Mouse (Mus musculus) yolk sac, embryonic 10.5 days (tissue): Measurements from ENCODE around the gene Tmem143.
A peak's percentile ranks its signal among the peaks of the same experiment; 100 is the strongest.
"Not testable (repeated sequence)": the region's sequence is repeated elsewhere in the genome, so short reads cannot be mapped to it uniquely, and the experiment has no call there.

Experiments used
- DNase-seq: peaks from one replicate; pipeline ENCODE4 v3.0.0-alpha.2; 2017; ENCODE audit warnings: low spot score

Tmem143 gene

GRCm38 (mm10) chr7:45896517-45897257 is at the start of gene Tmem143, which contains the start of gene Syngr4:
Tmem143 (plus strand) TSS chr7:45896941.
Syngr4 (minus strand) TSS chr7:45896714.
- peak; percentile 97 for DNase-seq

DNA sequence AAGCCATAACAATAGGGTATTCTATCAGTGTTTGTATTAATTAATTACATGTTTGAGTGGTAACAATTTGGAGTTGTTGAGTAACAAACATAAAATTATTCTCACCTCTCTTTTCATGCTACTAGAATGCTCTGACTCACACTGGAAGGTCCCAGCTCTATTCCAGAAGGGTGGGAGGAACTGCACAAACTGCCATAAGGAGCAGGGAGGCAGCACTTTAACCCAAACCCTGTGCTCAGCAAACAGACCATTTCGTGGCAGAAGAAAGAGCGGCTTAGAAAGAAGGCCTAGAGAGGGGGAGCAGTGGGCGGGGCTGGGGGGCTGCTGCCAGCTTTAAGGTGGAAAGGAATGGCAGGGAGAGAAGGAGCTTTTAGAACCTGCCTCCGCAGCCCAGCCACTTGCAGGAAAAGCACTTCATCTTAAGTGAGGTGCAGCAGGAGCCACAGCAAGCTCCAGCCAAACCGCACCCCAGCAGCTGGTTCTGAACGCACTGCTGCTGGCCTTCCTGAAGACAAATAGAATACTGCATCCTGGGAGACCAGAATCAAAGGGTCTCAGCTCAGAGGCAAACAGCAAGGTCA is 48.2 kb upstream of the Tmem143 start:
- no peak for DNase-seq

DNA sequence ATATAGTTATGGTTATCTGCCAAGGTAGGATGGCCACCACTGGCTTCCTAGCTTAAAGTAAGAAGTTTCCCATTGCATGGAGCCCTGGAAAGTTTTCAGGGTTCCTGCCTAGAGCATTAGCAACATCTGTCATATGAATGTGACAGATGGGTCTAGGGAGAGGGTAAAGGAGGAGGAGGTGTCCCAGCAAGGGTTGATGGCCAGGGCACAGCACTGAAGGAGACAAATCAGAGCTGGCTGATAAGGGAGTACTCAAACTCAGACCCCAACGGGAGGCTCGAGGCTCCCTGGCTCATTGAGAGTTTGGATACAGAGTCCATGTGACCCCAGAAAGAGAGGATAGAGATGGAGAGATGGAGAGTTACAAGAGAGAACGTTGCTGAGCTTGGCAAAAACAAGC is 46.1 kb upstream of the Tmem143 start:
- DNase-seq, result no peak

GRCm38 (mm10) chr7:45853089-45853488 is 43.7 kb upstream of the Tmem143 start:
- no peak for DNase-seq

DNA sequence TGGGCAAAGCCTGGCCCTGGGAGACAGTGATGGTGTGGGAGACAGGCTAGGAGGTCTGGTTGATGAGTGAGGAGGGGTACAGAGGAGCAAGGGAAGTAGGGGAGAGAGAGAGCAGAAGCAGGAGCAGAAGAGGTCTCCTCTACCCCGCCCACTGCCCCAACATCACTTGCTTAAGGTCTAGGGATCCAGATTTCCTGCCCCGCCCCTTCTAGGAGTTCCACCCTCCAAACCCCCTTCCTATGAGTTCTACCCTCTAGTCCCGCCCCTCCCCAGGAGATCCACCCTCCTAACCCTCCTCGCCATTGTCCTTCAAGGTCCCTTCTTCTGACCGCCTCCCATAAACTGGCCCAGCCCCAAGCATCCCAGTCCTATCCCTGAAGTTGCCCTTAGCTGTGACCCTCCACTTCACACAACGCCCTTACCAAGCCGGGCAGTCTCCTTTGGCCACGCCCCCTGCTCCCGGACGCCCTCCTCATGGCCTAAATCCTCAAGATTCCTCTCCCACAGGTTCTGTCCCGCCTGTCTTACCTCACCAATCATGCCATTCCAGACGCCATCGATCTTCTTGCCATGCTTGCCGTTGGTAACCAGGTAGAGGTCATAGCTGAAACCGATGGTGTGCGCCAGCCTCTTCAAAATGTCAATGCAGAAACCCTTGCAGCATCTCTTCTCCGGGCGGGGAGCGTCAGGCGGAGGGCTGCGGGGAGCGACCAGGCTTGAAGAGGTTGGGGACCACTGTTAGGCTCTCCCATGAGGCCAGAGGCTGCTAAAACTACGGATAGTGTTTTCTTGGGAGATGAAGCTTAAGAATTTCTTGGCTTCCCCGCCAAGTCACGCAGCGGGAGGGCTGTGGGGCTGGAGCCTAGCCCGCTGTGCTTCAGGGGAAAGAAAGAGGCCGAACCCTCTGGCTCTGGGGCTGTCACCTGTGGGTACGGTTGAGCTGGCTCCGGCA is 39.5 kb upstream of the Tmem143 start:
- DNase-seq, result peak; percentile 25

DNA sequence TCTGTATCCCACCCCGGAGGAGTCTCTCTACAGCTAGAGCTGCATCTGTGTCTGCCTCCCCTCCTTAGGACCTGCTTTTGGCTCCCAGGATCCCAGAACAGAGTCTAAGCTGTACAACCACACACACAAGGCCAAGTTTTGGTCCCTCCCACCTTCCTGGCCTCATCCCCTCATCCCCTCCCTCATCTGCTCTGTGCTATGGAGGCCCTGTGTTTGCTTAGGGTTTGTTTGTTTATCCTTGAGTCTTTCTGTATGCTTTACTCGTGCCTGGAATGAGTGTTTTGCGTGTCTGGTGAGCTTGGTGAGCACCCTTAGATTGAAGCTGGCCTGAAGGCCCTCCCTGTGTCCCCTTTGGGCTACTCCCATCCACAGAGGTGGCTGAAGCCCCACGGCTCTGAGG is 37.7 kb upstream of the Tmem143 start:
- DNase-seq, result no peak

DNA sequence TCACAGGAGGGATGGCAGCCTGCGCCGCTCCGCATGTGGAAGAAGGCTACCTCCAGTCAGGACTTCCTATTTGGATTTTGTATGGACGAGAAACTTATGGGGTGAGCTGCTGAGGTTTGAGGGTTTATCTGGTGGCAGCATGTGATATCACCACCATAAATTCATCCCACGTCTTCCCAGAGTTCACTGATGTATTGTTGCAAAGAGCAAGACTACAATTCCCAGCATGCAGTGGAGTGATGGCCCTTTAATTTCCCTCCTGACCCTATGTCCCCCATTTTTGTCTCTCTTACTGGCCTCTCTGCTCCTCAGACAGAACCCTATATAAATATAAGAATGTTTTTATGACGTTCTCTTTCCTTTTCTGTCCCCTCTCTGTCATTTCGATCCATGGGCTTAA is 33.9 kb upstream of the Tmem143 start:
- no peak for DNase-seq

DNA sequence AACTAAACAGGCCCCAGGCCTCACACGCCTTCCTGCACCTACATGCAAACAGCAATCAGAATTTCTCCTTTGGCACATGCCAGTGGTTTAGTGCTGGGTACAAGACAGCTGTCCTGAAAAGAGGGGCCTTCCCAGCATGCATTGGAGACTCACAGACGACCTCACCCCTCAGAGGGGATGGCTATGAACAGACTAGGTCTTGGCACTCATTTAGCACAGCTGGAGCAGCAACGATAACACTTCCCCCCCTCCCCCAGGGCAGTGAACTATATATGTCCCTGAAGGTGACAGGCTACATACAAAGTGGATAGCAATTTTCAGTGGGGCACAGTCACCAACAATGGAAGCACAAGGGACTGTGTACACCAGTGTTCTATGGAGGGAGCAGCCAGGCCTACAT is 32.3 kb upstream of the Tmem143 start:
- no peak for DNase-seq

GRCm38 (mm10) chr7:45865925-45866910 is 30.5 kb upstream of the Tmem143 start:
- peak; percentile 94 for DNase-seq

DNA sequence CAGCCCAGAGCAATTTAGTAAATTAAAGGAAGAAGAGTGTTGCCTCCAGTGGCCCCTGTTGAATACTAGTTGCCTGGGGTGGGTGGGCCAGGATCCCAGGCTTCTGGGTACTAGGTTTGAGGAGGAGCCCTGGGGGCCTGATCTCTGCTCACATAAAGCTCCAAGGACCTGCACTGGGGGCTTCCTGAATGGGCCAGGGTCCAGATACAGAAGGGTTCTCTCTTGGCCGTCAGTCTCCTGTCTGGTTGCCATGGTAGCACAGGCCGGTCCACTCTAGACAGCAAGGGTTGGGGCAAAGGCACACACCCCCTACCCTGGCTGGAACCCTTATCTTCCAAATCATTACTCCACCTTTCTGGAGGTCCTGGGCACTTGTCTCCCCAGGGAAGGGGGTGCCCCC is 28.9 kb upstream of the Tmem143 start:
- DNase-seq, result no peak

GRCm38 (mm10) chr7:45869107-45869670 is 27.6 kb upstream of the Tmem143 start:
- DNase-seq, result no peak

- DNase-seq, result no peak
Observed at GRCm38 (mm10) chr7:45869787-45870186, 27.0 kb upstream of the Tmem143 start.

- DNase-seq, result no peak
Observed at GRCm38 (mm10) chr7:45870282-45871058, 26.3 kb upstream of the Tmem143 start.

GRCm38 (mm10) chr7:45872624-45873023 is 24.1 kb upstream of the Tmem143 start, which contains the start of gene Kdelr1:
Kdelr1 (plus strand) TSS chr7:45872772.
- peak; percentile 91 for DNase-seq

- peak; percentile 72 for DNase-seq
Observed at GRCm38 (mm10) chr7:45873061-45873947, 23.4 kb upstream of the Tmem143 start.

DNA sequence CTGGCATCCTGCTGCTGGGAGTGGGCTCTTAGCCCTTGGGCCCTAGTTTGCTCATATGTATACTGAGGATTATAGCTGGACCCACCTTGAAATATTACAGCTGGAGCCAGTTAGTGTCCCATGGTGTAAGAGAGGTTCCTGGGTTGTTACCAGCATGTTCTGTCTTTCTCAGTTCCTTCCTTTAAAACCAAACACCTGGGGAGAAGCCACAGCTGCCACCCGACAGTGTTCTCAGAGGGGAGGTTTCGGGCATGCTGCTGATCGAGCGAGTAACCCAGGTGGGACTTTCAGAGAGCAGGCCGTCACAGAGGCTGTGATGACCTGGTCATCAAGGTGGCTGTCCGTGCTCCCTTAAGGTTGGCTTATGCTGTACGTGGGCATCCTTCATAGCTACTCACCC is 19.8 kb upstream of the Tmem143 start:
- no peak for DNase-seq

- DNase-seq, result not testable (repeated sequence)
Observed at GRCm38 (mm10) chr7:45878278-45878677, 18.5 kb upstream of the Tmem143 start, which contains the start of gene Grin2d. Grin2d (minus strand) TSS chr7:45878378.

DNA sequence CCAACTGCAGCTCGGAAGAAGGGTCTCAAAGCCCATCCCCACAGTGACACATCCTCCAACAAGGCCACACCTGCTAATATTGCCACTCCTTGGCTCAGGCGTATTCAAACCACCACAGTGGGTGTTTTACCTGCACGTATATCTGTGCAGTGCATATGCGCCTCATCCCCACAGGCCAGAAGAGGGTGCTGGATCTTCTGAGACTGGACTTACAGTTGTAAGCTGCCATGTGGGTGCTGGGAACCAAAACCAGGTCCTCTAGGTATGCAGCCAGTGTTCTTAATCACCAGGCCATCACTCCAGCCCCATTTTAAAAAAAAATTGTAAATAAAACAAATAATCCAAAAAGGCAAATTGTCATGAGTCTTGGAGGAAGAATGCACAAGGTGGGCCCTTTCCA is 16.2 kb upstream of the Tmem143 start:
- no peak for DNase-seq

GRCm38 (mm10) chr7:45881011-45881410 is 15.7 kb upstream of the Tmem143 start:
- DNase-seq, result no peak
